Mouse (Mus musculus) ES-E14 (cell line): ENCODE measurements around the gene Fbln1. TPM values are rescaled to one million over a fixed set of nuclear protein-coding genes. Genes with fewer than 3 reads are reported as not detected.

Experiments used
- DNase-seq: peaks from one replicate; pipeline ENCODE4 v3.0.0-alpha.2; 2013; ENCODE audit warnings: low read depth, low spot score
- H3K27ac ChIP-seq: 2 replicates; pipeline ENCODE4 v1.5.1; 2012; ENCODE audit warnings: low read depth, mild to moderate bottlenecking, low read length, moderate library complexity, mixed read lengths; ENCODE audit not compliant: poor library complexity, insufficient read depth, severe bottlenecking
- H3K36me3 ChIP-seq: 2 replicates; pipeline ENCODE4 v1.6.1; 2012; ENCODE audit warnings: mild to moderate bottlenecking, low read length, moderate library complexity, mixed read lengths; ENCODE audit not compliant: control insufficient read depth, poor library complexity, insufficient read depth, severe bottlenecking
- H3K4me1 ChIP-seq, 2 experiments: fragments of 150-350 bp in 1 of 2; sonication (generic) in 1 of 2; 2 replicates each; pipeline ENCODE4 v1.6.1; 2012; ENCODE audit warnings: low read length in 2 of 2, mild to moderate bottlenecking in 1 of 2, mixed read lengths in 1 of 2; ENCODE audit not compliant: control insufficient read depth in 2 of 2, insufficient read depth in 2 of 2, poor library complexity in 1 of 2
- H3K4me3 ChIP-seq, 2 experiments: fragments of 150-350 bp in 1 of 2; sonication (generic) in 1 of 2; 2 replicates each; pipeline ENCODE4 v1.5.1; 2012; ENCODE audit warnings: low read length in 2 of 2, low read depth in 1 of 2, mild to moderate bottlenecking in 1 of 2, mixed read lengths in 1 of 2; ENCODE audit not compliant: insufficient read depth in 1 of 2, poor library complexity in 1 of 2, severe bottlenecking in 1 of 2
- H3K9ac ChIP-seq: 2 replicates; pipeline ENCODE4 v1.6.1; 2012; ENCODE audit warnings: low read depth, mild to moderate bottlenecking, low read length, mixed read lengths; ENCODE audit not compliant: poor library complexity, insufficient read depth, severe bottlenecking
- H3K9me3 ChIP-seq: fragments of 150-350 bp; sonication (generic); 2 replicates; pipeline ENCODE4 v1.6.1; 2012; ENCODE audit warnings: low read depth, mild to moderate bottlenecking, low read length; ENCODE audit not compliant: control insufficient read depth, insufficient read depth
- CHD2 ChIP-seq: IDR thresholded peaks from 2 replicates; pipeline ENCODE4 v1.6.1; 2014; ENCODE audit warnings: mild to moderate bottlenecking, low read depth, low read length, inconsistent platforms
- HCFC1 ChIP-seq: IDR thresholded peaks from 2 replicates; pipeline ENCODE4 v1.6.1; 2012; ENCODE audit warnings: low read length, inconsistent platforms, borderline replicate concordance; ENCODE audit not compliant: insufficient read depth
- MAFK ChIP-seq: IDR thresholded peaks from 2 replicates; pipeline ENCODE4 v1.6.1; 2014; ENCODE audit warnings: mild to moderate bottlenecking, low read depth, low read length, inconsistent platforms; ENCODE audit not compliant: insufficient read depth
- ZC3H11A ChIP-seq: IDR thresholded peaks from 2 replicates; pipeline ENCODE4 v1.6.1; 2012; ENCODE audit warnings: low read depth, mild to moderate bottlenecking, inconsistent platforms, low read length, borderline replicate concordance
- ZNF384 ChIP-seq: IDR thresholded peaks from 2 replicates; pipeline ENCODE4 v1.6.1; 2012; ENCODE audit warnings: low read depth, low read length, inconsistent platforms
- in situ Hi-C, 2 experiments: fragments of 600-800 bp; cut with MboI; formaldehyde crosslinking; loops; one replicate each; pipeline ENCODE4 v1.15.1; 2025; ENCODE audit warnings: low sequenced_read_pairs in 2 of 2, inconsistent platforms in 1 of 2; ENCODE audit not compliant: unreplicated experiment in 2 of 2
- total RNA-seq: library from RNA; depleted of rRNA; stranded (reverse); fragments of 300-350 nt; gene quantifications from 2 replicates; pipeline ENCODE4 v1.2.3, GENCODE M21; 2012

Fbln1 gene
- total RNA-seq, 1 experiment = 99.6 TPM

- no peak overlapping the region for H3K9ac ChIP-seq
- TF ChIP-seq CHD2 = no peak
- TF ChIP-seq HCFC1 = no peak
- no peak for TF ChIP-seq ZNF384
- no peaks in the 10 kb centered on the region for H3K4me1 ChIP-seq
- no peaks in the 10 kb centered on the region for H3K36me3 ChIP-seq
- H3K9me3 ChIP-seq = no peaks in the 10 kb centered on the region
- H3K4me3 ChIP-seq = no peak overlapping the region
- in situ Hi-C loops = no loop called here
- no peak overlapping the region for H3K27ac ChIP-seq
- no peak for DNase-seq
Observed at GRCm38 (mm10) chr15:85182063-85182462, 23.7 kb upstream of the Fbln1 start.

DNA sequence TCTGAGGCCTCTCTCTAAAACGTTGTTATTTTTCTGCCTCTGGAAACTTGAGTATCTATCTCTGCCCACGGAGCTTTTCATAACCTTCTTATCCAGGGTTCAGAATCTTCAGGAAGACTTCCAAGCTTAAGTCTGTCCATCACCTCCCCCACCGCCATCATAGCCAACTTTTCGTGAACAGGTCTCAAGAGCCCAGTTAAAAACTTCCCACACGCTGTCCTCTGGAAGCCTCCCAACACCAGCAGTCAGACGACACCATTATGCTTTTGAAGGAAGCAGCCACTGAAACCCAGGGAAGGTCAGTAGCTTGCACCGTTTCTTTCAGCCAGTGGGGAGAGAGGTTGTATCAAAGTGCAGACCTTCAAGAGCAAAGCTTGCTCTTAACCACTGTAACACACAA lies 18.8 kb upstream of the Fbln1 start:
- no peak for DNase-seq
- Histone ChIP-seq H3K4me1 (no peaks in the 10 kb centered on the region), H3K36me3 (no peaks in the 10 kb centered on the region), H3K9ac (no peak overlapping the region), H3K27ac (no peak overlapping the region), H3K4me3 (no peak overlapping the region), H3K9me3 (no peaks in the 10 kb centered on the region)
- TF ChIP-seq ZC3H11A = no peak
- TF ChIP-seq CHD2 = no peak
- TF ChIP-seq ZNF384 = no peak
- no peak for TF ChIP-seq MAFK
- TF ChIP-seq HCFC1 = no peak
- in situ Hi-C loops = no loop called here

DNA sequence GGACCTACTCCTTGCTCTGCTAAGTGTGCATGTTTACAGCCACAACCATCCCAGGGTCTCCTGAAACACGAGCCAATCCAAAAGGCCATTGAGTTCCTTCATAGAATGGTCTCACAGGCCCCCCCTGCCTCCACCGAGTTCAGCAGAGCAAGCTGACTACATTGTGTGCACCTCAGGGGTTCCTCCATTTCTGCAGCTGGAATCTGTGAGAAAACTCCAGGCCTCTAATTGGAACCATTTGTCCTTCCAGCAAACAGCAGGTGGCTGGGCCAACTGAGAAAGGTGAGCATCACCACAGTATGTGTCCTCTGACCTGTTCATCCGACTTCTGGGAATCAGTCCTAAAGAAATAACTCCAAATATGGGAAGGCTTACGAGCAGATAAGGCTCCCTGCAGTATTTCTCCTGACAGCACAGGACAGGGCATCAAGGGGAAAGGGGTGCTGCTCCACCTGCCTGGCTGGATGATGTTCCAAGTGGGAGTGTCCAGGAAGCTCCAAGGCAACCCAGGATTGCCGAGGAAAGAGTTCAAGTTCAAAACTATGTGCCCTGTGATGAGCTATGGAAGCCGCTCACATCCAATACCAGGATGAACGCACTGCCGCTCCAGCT lies 17.5 kb upstream of the Fbln1 start:
- Histone ChIP-seq H3K27ac (no peak overlapping the region), H3K9me3 (no peaks in the 10 kb centered on the region), H3K4me1 (no peaks in the 10 kb centered on the region), H3K9ac (no peak overlapping the region), H3K4me3 (no peak overlapping the region), H3K36me3 (no peaks in the 10 kb centered on the region)
- no peak for DNase-seq
- in situ Hi-C loops = no loop called here
- no peak for TF ChIP-seq MAFK

- Histone ChIP-seq H3K4me3 (no peak overlapping the region), H3K27ac (no peak overlapping the region), H3K9me3 (no peaks in the 10 kb centered on the region), H3K36me3 (no peaks in the 10 kb centered on the region), H3K4me1 (peaks cover 2 to 5% of the 10 kb centered on the region in 2 experiments; a peak in 1 of 4 replicates), H3K9ac (no peak overlapping the region)
- TF ChIP-seq MAFK (no peak), CHD2 (no peak), ZNF384 (no peak), HCFC1 (no peak), ZC3H11A (no peak)
- no peak for DNase-seq
- in situ Hi-C loops = no loop called here
Observed at GRCm38 (mm10) chr15:85200446-85201289, 5.1 kb upstream of the Fbln1 start.

DNA sequence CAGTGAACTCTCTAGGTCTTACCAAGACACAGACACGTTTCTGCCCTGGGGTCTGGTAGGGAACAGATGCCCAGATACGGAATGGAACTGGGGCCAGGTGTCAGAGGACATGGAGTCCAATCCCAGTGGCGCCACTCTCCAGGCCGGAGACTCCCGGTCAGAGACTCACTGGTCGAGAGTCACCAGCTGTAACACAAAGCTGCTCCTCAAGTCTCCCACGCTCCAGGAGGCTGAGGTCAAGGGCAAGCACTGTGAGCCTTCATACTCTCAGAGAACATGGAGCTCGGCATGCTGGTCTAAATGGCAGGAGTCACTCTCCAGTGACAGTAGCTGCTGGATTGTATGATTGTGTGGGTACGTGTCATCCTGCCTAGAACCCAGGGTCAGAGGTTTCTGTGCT lies 3.5 kb upstream of the Fbln1 start:
- in situ Hi-C loops = no loop called here
- H3K9ac ChIP-seq = no peak overlapping the region
- no peak overlapping the region for H3K4me3 ChIP-seq
- no peaks in the 10 kb centered on the region for H3K9me3 ChIP-seq
- no peaks in the 10 kb centered on the region for H3K36me3 ChIP-seq
- peaks cover 4 to 8% of the 10 kb centered on the region in 2 experiments; a peak in 2 of 4 replicates for H3K4me1 ChIP-seq
- TF ChIP-seq ZNF384 (no peak), MAFK (no peak), ZC3H11A (no peak), CHD2 (no peak), HCFC1 (no peak)
- no peak for DNase-seq
- H3K27ac ChIP-seq = no peak overlapping the region
